ENCODE assay signal across 24 mouse cellular contexts in genomic region chr13:86004907-86005675, GRCm38 (mm10). TPM values are rescaled to one million over a fixed set of nuclear protein-coding genes. Genes with fewer than 3 reads are reported as not detected.
DNase-seq lines count a peak whose midpoint lies in the region; TF ChIP-seq lines count a peak whose summit lies in the region.
"Had no signal": no experiment of that assay in that cellular context is flagged by ENCODE, and none has a peak within 500 bp of the region (broad histone marks: within the 10 kb centered on the region; RNA-seq: fewer than 3 reads in every experiment).

No protein-coding gene starts in this region.

- intact Hi-C loops in left cerebral cortex, adult 2 months (cut with DNase I), result no loop called here
- intact Hi-C loops in left cerebral cortex, postnatal 36 days (cut with DNase I), result no loop called here

- H3K4me3 ChIP-seq in left cerebral cortex, adult 2 months, result no peak overlapping the region
- H3K4me3 ChIP-seq: embryonic facial prominence, embryonic 10.5 days; gastrocnemius, adult 2 months; heart, embryonic 12.5 days; hindbrain, embryonic 10.5 days; limb, embryonic 12.5 days; midbrain, embryonic 15.5 days; neural tube, embryonic 12.5 days had no signal

- no peak for TF ChIP-seq CTCF in left cerebral cortex, adult 2 months (IDR thresholded peaks at IDR 0.05)

- DNase-seq in left cerebral cortex, adult 11 months (ENCODE audit: low spot score), result peak; percentile 5
- no peak for DNase-seq in left cerebral cortex, adult 2 months (ENCODE audit: extremely low spot score in 1 of 2, low spot score in 2 of 2)
- DNase-seq in frontal cortex, adult 2 months (ENCODE audit: extremely low spot score in 1 of 2, low spot score in 1 of 2), result peak; percentile 1 to 40
- peak; percentile 4 to 11 for DNase-seq in left cerebral cortex, postnatal 36 days (ENCODE audit: low spot score in 2 of 2)
- DNase-seq in telencephalon, adult 2 months (ENCODE audit: low read depth, low spot score), result peak; percentile 50
- no peak for DNase-seq in heart, adult 9 months (ENCODE audit: low spot score in 2 of 2)
- no peak for DNase-seq in urinary bladder, postnatal 4 days (ENCODE audit: low spot score in 2 of 2)
- DNase-seq: adrenal gland, adult 8-10 months; cerebellum, adult 8-10 months; gastrocnemius, adult 2 months; heart, postnatal 10 days; kidney, adult 9 months; kidney, postnatal 14 days; liver, postnatal 0 days; spleen, adult 18-20 months; thymus, postnatal 25 days had no signal

- no peak overlapping the region for H3K27ac ChIP-seq in left cerebral cortex, adult 2 months
- H3K27ac ChIP-seq: embryonic facial prominence, embryonic 10.5 days; gastrocnemius, adult 2 months; hindbrain, embryonic 10.5 days; hindbrain, postnatal 0 days; limb, embryonic 12.5 days; macrophage; midbrain, embryonic 15.5 days; neural tube, embryonic 12.5 days had no signal

RNA-seq across cellular contexts. Expression of gene Cox7c, which starts 41.6 kb away (rescaled TPM):
- 100 to 1,000 TPM; 336 to 358 TPM for total RNA-seq in left cerebral cortex, adult 2 months (2021)
- 890 and 1,122 TPM in 2 replicates for polyA plus RNA-seq in frontal cortex, adult 2 months (2012; rRNA removed)
- 100 to 1,000 TPM; 324 to 378 TPM for total RNA-seq in left cerebral cortex, postnatal 36 days (2021)

Comparison
In these comparisons a context has a peak if more than half of its experiments do, and no peak if none do; other contexts are left out.
1. DNase-seq: peak in left cerebral cortex, adult 11 months (single experiment), frontal cortex, adult 2 months (2 of 2), left cerebral cortex, postnatal 36 days (2 of 2) and telencephalon, adult 2 months (single experiment); none in left cerebral cortex, adult 2 months (0 of 2), heart, adult 9 months (0 of 2) and urinary bladder, postnatal 4 days (0 of 2).